In the genomic region with DNA sequence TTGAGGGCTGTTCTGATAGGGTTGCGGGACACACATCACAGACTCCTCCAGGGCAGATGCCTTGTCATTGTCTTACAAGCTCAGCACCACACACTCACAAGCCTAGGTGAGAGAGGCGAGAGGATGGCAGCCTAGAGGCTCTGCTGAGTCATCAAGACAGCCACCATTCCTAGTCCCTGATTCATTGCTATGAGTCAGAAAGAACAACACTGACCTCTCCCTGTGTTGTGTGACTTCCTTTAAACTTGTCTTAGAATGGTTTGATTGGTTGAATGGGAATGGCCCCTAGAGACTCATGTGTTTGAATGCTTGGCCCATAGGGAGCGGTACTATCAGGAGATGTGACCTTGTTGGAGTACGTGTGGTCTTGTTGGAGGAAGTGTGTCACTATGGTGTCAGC, we compare ENCODE assay signal across 20 mouse cellular contexts. TPM values are rescaled to one million over a fixed set of nuclear protein-coding genes. Genes with fewer than 3 reads are reported as not detected.
DNase-seq lines count a peak whose midpoint lies in the region.
"Had no signal": no experiment of that assay in that cellular context is flagged by ENCODE, and none has a peak within 500 bp of the region (broad histone marks: within the 10 kb centered on the region; RNA-seq: fewer than 3 reads in every experiment).

No protein-coding gene starts in this region.

- 65% methylated on average over 4 of the region's 4 CpGs for WGBS in large intestine, adult 2 months

- peak; percentile 6 to 15 for DNase-seq in adrenal gland, postnatal 36 days
- DNase-seq in adrenal gland, postnatal 10 days: no peak
- DNase-seq in 3T3-L1 (ENCODE audit: low read depth, low spot score) (peak; percentile 93), MN1 (ENCODE audit: low spot score) (peak; percentile 10)
- DNase-seq in large intestine, adult 2 months (ENCODE audit: low read depth, low spot score): peak; percentile 11
- DNase-seq in cerebellum, adult 8-10 months: no peak
- DNase-seq in heart, adult 9 months (ENCODE audit: low spot score in 2 of 2): no peak
- no peak for DNase-seq in kidney, adult 9 months
- DNase-seq: B cell, adult 2 months; cerebellum, adult 9-10 months; gastrocnemius, postnatal 14 days; kidney, adult 2 months; kidney, postnatal 14 days; retina, postnatal 1 day; spleen, adult 18-20 months had no signal

RNA-seq across cellular contexts. Expression of gene Mapk10, which starts 20.7 kb away (rescaled TPM):
- total RNA-seq in adrenal gland, postnatal 36 days (2021): 10 to 100 TPM in 1 of 2 experiments, 1 to 10 TPM in 1; 5.7 to 10.0 TPM
- total RNA-seq in adrenal gland, postnatal 10 days (2021): 10 to 100 TPM; 11.9 to 14.9 TPM
- 0.42 and 0.43 TPM in 2 replicates for polyA plus RNA-seq in large intestine, adult 2 months (2012; rRNA removed)
- total RNA-seq: common myeloid progenitor, adult 5-6 weeks; granulocyte monocyte progenitor cell, adult 5-6 weeks; megakaryocyte progenitor cell, adult 5-6 weeks; MEL had no signal
- polyA plus RNA-seq: liver, embryonic 16.5 days had no signal

Comparison
In these comparisons a context has a peak if more than half of its experiments do, and no peak if none do; other contexts are left out.
1. DNase-seq: peak in adrenal gland, postnatal 36 days (2 of 2), 3T3-L1 (single experiment), MN1 (single experiment) and large intestine, adult 2 months (single experiment); none in adrenal gland, postnatal 10 days (single experiment), cerebellum, adult 8-10 months (single experiment), heart, adult 9 months (0 of 2) and kidney, adult 9 months (single experiment).